Mouse (Mus musculus): Measurements from ENCODE around the gene Prrc2b. TPM values are rescaled to one million over a fixed set of nuclear protein-coding genes. Genes with fewer than 3 reads are reported as not detected.
A peak's percentile ranks its signal among the peaks of the same experiment; 100 is the strongest.

Gene Prrc2b
- 56.6 and 59.9 TPM in 2 replicates for polyA plus RNA-seq (2015; fragmentation: Nextera tagmentation; extraction: Ambion mirVana)

GRCm38 (mm10) chr2:32150924-32151659, at the start of gene Prrc2b:
TSS of gene Prrc2b (plus strand) at chr2:32151082.
- under 1% methylated on average over 68 of the region's 117 CpGs for WGBS
- H3K4me3 ChIP-seq (replicated peaks), result peak within 1 kb of the TSS; percentile 82
- peak within 1 kb of the TSS; percentile 95 for H3K4me2 ChIP-seq
- H3K9me3 ChIP-seq (replicated peaks), result no peaks in the 10 kb centered on the region
- peak; percentile 75 for ATAC-seq (ENCODE audit: low FRiP score)
- no peaks in the 10 kb centered on the region for H3K36me3 ChIP-seq
- peaks cover 49% of the 10 kb centered on the region for H3K4me1 ChIP-seq
- H3K9ac ChIP-seq (replicated peaks), result peak within 1 kb of the TSS; percentile 98
- H3K27me3 ChIP-seq (replicated peaks), result no peaks in the 10 kb centered on the region
- H3K27ac ChIP-seq (replicated peaks), result peak within 1 kb of the TSS; percentile 97

GRCm38 (mm10) chr2:32102944-32103343, 47.9 kb upstream of the Prrc2b start:
- no peak for ATAC-seq (ENCODE audit: low FRiP score)
- H3K4me3 ChIP-seq (replicated peaks), result no peak overlapping the region
- no peak overlapping the region for H3K4me2 ChIP-seq
- H3K27me3 ChIP-seq (replicated peaks), result no peaks in the 10 kb centered on the region
- no peak overlapping the region for H3K27ac ChIP-seq (replicated peaks)
- H3K9ac ChIP-seq (replicated peaks), result no peak overlapping the region
- peaks cover 14% of the 10 kb centered on the region for H3K4me1 ChIP-seq
- H3K36me3 ChIP-seq, result peaks cover 15% of the 10 kb centered on the region
- WGBS, result 56% methylated on average over 5 of the region's 5 CpGs
- no peaks in the 10 kb centered on the region for H3K9me3 ChIP-seq (replicated peaks)

GRCm38 (mm10) chr2:32103557-32103956, 47.3 kb upstream of the Prrc2b start:
- WGBS, result 77% methylated on average over 7 of the region's 7 CpGs

GRCm38 (mm10) chr2:32104122-32104521, 46.8 kb upstream of the Prrc2b start:
- H3K27ac ChIP-seq (replicated peaks), result no peak overlapping the region

More at GRCm38 (mm10) chr2:32103557-32103956, 47.3 kb upstream of the Prrc2b start:
- no peak for ATAC-seq (ENCODE audit: low FRiP score)
- no peak overlapping the region for H3K9ac ChIP-seq (replicated peaks)
- no peaks in the 10 kb centered on the region for H3K27me3 ChIP-seq (replicated peaks)
- H3K4me1 ChIP-seq, result peaks cover 14% of the 10 kb centered on the region
- H3K27ac ChIP-seq (replicated peaks), result no peak overlapping the region
- peaks cover 22% of the 10 kb centered on the region for H3K36me3 ChIP-seq
- H3K4me2 ChIP-seq, result no peak overlapping the region
- no peak overlapping the region for H3K4me3 ChIP-seq (replicated peaks)
- H3K9me3 ChIP-seq (replicated peaks), result no peaks in the 10 kb centered on the region

GRCm38 (mm10) chr2:32105117-32105913, 45.6 kb upstream of the Prrc2b start:
- Histone ChIP-seq H3K27ac (replicated peaks) (peak overlapping the region; percentile 52), H3K36me3 (peaks cover 22% of the 10 kb centered on the region), H3K4me2 (no peak overlapping the region), H3K4me1 (peaks cover 14% of the 10 kb centered on the region), H3K9me3 (replicated peaks) (no peaks in the 10 kb centered on the region), H3K27me3 (replicated peaks) (no peaks in the 10 kb centered on the region), H3K9ac (replicated peaks) (no peak overlapping the region), H3K4me3 (replicated peaks) (no peak overlapping the region)
- ATAC-seq (ENCODE audit: low FRiP score), result peak; percentile 50
- WGBS, result 43% methylated on average over 16 of the region's 16 CpGs

More at GRCm38 (mm10) chr2:32104122-32104521, 46.8 kb upstream of the Prrc2b start:
- 80% methylated on average over 7 of the region's 7 CpGs for WGBS
- Histone ChIP-seq H3K4me3 (replicated peaks) (no peak overlapping the region), H3K4me1 (peaks cover 14% of the 10 kb centered on the region), H3K9ac (replicated peaks) (no peak overlapping the region), H3K27me3 (replicated peaks) (no peaks in the 10 kb centered on the region), H3K36me3 (peaks cover 22% of the 10 kb centered on the region), H3K9me3 (replicated peaks) (no peaks in the 10 kb centered on the region), H3K4me2 (no peak overlapping the region)
- ATAC-seq (ENCODE audit: low FRiP score), result no peak

- Histone ChIP-seq H3K9ac (replicated peaks) (no peak overlapping the region), H3K4me3 (replicated peaks) (no peak overlapping the region), H3K9me3 (replicated peaks) (no peaks in the 10 kb centered on the region), H3K27me3 (replicated peaks) (no peaks in the 10 kb centered on the region), H3K4me2 (no peak overlapping the region), H3K4me1 (peaks cover 14% of the 10 kb centered on the region), H3K36me3 (peaks cover 24% of the 10 kb centered on the region), H3K27ac (replicated peaks) (peak overlapping the region; percentile 52; the same call in 1 of the 2 replicates)
- 90% methylated on average over 7 of the region's 7 CpGs for WGBS
- no peak for ATAC-seq (ENCODE audit: low FRiP score)
Observed at GRCm38 (mm10) chr2:32105930-32106329, 45.0 kb upstream of the Prrc2b start.

GRCm38 (mm10) chr2:32111268-32111667, 39.6 kb upstream of the Prrc2b start:
- WGBS, result 94% methylated on average over 1 of the region's 1 CpGs
- Histone ChIP-seq H3K4me1 (no peaks in the 10 kb centered on the region), H3K9ac (replicated peaks) (no peak overlapping the region), H3K27me3 (replicated peaks) (no peaks in the 10 kb centered on the region), H3K36me3 (peaks cover 31% of the 10 kb centered on the region), H3K27ac (replicated peaks) (no peak overlapping the region), H3K4me2 (no peak overlapping the region), H3K9me3 (replicated peaks) (no peaks in the 10 kb centered on the region), H3K4me3 (replicated peaks) (no peak overlapping the region)
- ATAC-seq (ENCODE audit: low FRiP score), result no peak

- H3K4me3 ChIP-seq (replicated peaks), result no peak overlapping the region
- H3K4me1 ChIP-seq, result no peaks in the 10 kb centered on the region
- 75% methylated on average over 2 of the region's 2 CpGs for WGBS
- H3K27me3 ChIP-seq (replicated peaks), result no peaks in the 10 kb centered on the region
- ATAC-seq (ENCODE audit: low FRiP score), result no peak
- no peak overlapping the region for H3K4me2 ChIP-seq
- peaks cover 31% of the 10 kb centered on the region for H3K36me3 ChIP-seq
- no peak overlapping the region for H3K27ac ChIP-seq (replicated peaks)
- no peaks in the 10 kb centered on the region for H3K9me3 ChIP-seq (replicated peaks)
- no peak overlapping the region for H3K9ac ChIP-seq (replicated peaks)
Observed at GRCm38 (mm10) chr2:32112548-32112947, 38.3 kb upstream of the Prrc2b start.

GRCm38 (mm10) chr2:32115851-32116268, 35.0 kb upstream of the Prrc2b start:
- no peaks in the 10 kb centered on the region for H3K4me1 ChIP-seq
- 92% methylated on average over 4 of the region's 4 CpGs for WGBS
- H3K4me2 ChIP-seq, result no peak overlapping the region
- peaks cover 7% of the 10 kb centered on the region for H3K36me3 ChIP-seq
- no peak overlapping the region for H3K27ac ChIP-seq (replicated peaks)
- no peaks in the 10 kb centered on the region for H3K9me3 ChIP-seq (replicated peaks)
- H3K9ac ChIP-seq (replicated peaks), result no peak overlapping the region
- no peaks in the 10 kb centered on the region for H3K27me3 ChIP-seq (replicated peaks)
- no peak for ATAC-seq (ENCODE audit: low FRiP score)
- no peak overlapping the region for H3K4me3 ChIP-seq (replicated peaks)

- Histone ChIP-seq H3K4me3 (replicated peaks) (no peak overlapping the region), H3K27ac (replicated peaks) (no peak overlapping the region), H3K36me3 (no peaks in the 10 kb centered on the region), H3K9ac (replicated peaks) (no peak overlapping the region), H3K9me3 (replicated peaks) (no peaks in the 10 kb centered on the region), H3K27me3 (replicated peaks) (no peaks in the 10 kb centered on the region), H3K4me1 (no peaks in the 10 kb centered on the region), H3K4me2 (no peak overlapping the region)
- no peak for ATAC-seq (ENCODE audit: low FRiP score)
- 85% methylated on average over 20 of the region's 20 CpGs for WGBS
Observed at GRCm38 (mm10) chr2:32119802-32120750, 30.8 kb upstream of the Prrc2b start.

- no peaks in the 10 kb centered on the region for H3K27me3 ChIP-seq (replicated peaks)
- no peak overlapping the region for H3K4me2 ChIP-seq
- no peak overlapping the region for H3K4me3 ChIP-seq (replicated peaks)
- no peak overlapping the region for H3K27ac ChIP-seq (replicated peaks)
- H3K9ac ChIP-seq (replicated peaks), result no peak overlapping the region
- no peaks in the 10 kb centered on the region for H3K36me3 ChIP-seq
- 77% methylated on average over 5 of the region's 5 CpGs for WGBS
- no peaks in the 10 kb centered on the region for H3K4me1 ChIP-seq
- H3K9me3 ChIP-seq (replicated peaks), result no peaks in the 10 kb centered on the region
- no peak for ATAC-seq (ENCODE audit: low FRiP score)
Observed at GRCm38 (mm10) chr2:32121150-32121549, 29.7 kb upstream of the Prrc2b start.

Data from neural tube, embryonic 15.5 days (tissue).